Mouse (Mus musculus): ENCODE measurements at regions not wholly inside any gene's neighbourhood (a gene's known extent, or its start where the extent isn't known, plus 50 kb on each side); places are given as distances from the start of the nearest gene placed in this dataset.

GRCm38 (mm10) chr6:58101605-58102004 is 86.6 kb upstream of the Vmn1r26 start:
- no peaks in the 10 kb centered on the region for H3K27me3 ChIP-seq (ENCODE audit: insufficient read depth, low read length)
- no peaks in the 10 kb centered on the region for H3K4me1 ChIP-seq (ENCODE audit: insufficient read depth, low read length)
- DNase-seq (ENCODE audit: low spot score) (no peak), ATAC-seq (no peak)
- no peak overlapping the region for H3K4me2 ChIP-seq (ENCODE audit: low read depth, low read length)
- no peak overlapping the region for H3K27ac ChIP-seq
- no peaks in the 10 kb centered on the region for H3K36me3 ChIP-seq (ENCODE audit: insufficient read depth, low read length)
- no peak overlapping the region for H3K4me3 ChIP-seq (ENCODE audit: low read length)
- no peaks in the 10 kb centered on the region for H3K9me3 ChIP-seq (ENCODE audit: low read length)
- peak; percentile 16; the same call in 1 of the 2 replicates for TF ChIP-seq CTCF (IDR thresholded peaks at IDR 0.05; ENCODE audit: low read depth)
- WGBS, result 48% methylated on average over 1 of the region's 1 CpGs
- no peak overlapping the region for H3K9ac ChIP-seq (replicated peaks; ENCODE audit: low read length)

Measured in hindbrain, postnatal 0 days (tissue).